Mouse (Mus musculus): ENCODE measurements around the gene Cadm4. TPM values are rescaled to one million over a fixed set of nuclear protein-coding genes. Genes with fewer than 3 reads are reported as not detected.

Cadm4 gene
- polyA plus RNA-seq, 1 experiment = 160 TPM

- no peaks in the 10 kb centered on the region for H3K27me3 ChIP-seq (ENCODE audit: control insufficient read depth, insufficient read depth, insufficient read length)
- TF ChIP-seq MYOD1 (IDR thresholded peaks at IDR 0.05; ENCODE audit: control insufficient read depth, insufficient read length, low read depth) (no peak), MAX (IDR thresholded peaks at IDR 0.05) (no peak), MYOG (IDR thresholded peaks at IDR 0.05; ENCODE audit: control insufficient read depth, extremely low read depth, insufficient read length) (no peak)
- peaks cover 17% of the 10 kb centered on the region for H3K79me2 ChIP-seq (ENCODE audit: control insufficient read depth, insufficient read depth)
- H3ac ChIP-seq (ENCODE audit: control insufficient read depth, insufficient read length, low read depth) = no peak overlapping the region
- peaks cover 20% of the 10 kb centered on the region for H3K79me3 ChIP-seq (ENCODE audit: low read depth)
- peaks cover 1% of the 10 kb centered on the region for H3K36me3 ChIP-seq (ENCODE audit: control insufficient read depth, insufficient read depth)
- no peak overlapping the region for H3K4me3 ChIP-seq (ENCODE audit: insufficient read depth, poor library complexity, severe bottlenecking)
Measured at GRCm38 (mm10) chr7:24505447-24506064, 23.7 kb downstream of the Cadm4 start.

- Histone ChIP-seq H3ac (ENCODE audit: control insufficient read depth, insufficient read length, low read depth) (no peak overlapping the region), H3K4me3 (ENCODE audit: insufficient read depth, poor library complexity, severe bottlenecking) (peak overlapping the region; percentile 64), H3K36me3 (ENCODE audit: control insufficient read depth, insufficient read depth) (peaks cover 4% of the 10 kb centered on the region), H3K79me3 (ENCODE audit: low read depth) (peaks cover 20% of the 10 kb centered on the region), H3K27me3 (ENCODE audit: control insufficient read depth, insufficient read depth, insufficient read length) (no peaks in the 10 kb centered on the region), H3K79me2 (ENCODE audit: control insufficient read depth, insufficient read depth) (peaks cover 18% of the 10 kb centered on the region)
- TF ChIP-seq USF1 (IDR thresholded peaks at IDR 0.05; ENCODE audit: low read depth) (no peak), MAX (IDR thresholded peaks at IDR 0.05) (no peak), FOSL1 (IDR thresholded peaks at IDR 0.05; ENCODE audit: insufficient read depth, low read length, poor library complexity, severe bottlenecking) (no peak), CEBPB (IDR thresholded peaks at IDR 0.05; ENCODE audit: low read depth) (no peak), MYOD1 (IDR thresholded peaks at IDR 0.05; ENCODE audit: control insufficient read depth, insufficient read length, low read depth) (no peak), MYOG (IDR thresholded peaks at IDR 0.05; ENCODE audit: control insufficient read depth, extremely low read depth, insufficient read length) (no peak), CTCF (IDR thresholded peaks at IDR 0.05; ENCODE audit: control insufficient read depth, insufficient read depth, insufficient read length) (no peak)
Measured at GRCm38 (mm10) chr7:24506065-24506459, 24.2 kb downstream of the Cadm4 start.

GRCm38 (mm10) chr7:24506476-24506837, 24.6 kb downstream of the Cadm4 start:
- peaks cover 4% of the 10 kb centered on the region for H3K36me3 ChIP-seq (ENCODE audit: control insufficient read depth, insufficient read depth)
- H3K79me2 ChIP-seq (ENCODE audit: control insufficient read depth, insufficient read depth) = peaks cover 22% of the 10 kb centered on the region
- peak overlapping the region; percentile 64 for H3K4me3 ChIP-seq (ENCODE audit: insufficient read depth, poor library complexity, severe bottlenecking)
- H3K27me3 ChIP-seq (ENCODE audit: control insufficient read depth, insufficient read depth, insufficient read length) = no peaks in the 10 kb centered on the region
- TF ChIP-seq MAX (IDR thresholded peaks at IDR 0.05) (peak; percentile 66), FOSL1 (IDR thresholded peaks at IDR 0.05; ENCODE audit: insufficient read depth, low read length, poor library complexity, severe bottlenecking) (no peak), MYOG (IDR thresholded peaks at IDR 0.05; ENCODE audit: control insufficient read depth, extremely low read depth, insufficient read length) (no peak), MYOD1 (IDR thresholded peaks at IDR 0.05; ENCODE audit: control insufficient read depth, insufficient read length, low read depth) (no peak), CEBPB (IDR thresholded peaks at IDR 0.05; ENCODE audit: low read depth) (peak; percentile 61), USF1 (IDR thresholded peaks at IDR 0.05; ENCODE audit: low read depth) (peak; percentile 32), CTCF (IDR thresholded peaks at IDR 0.05; ENCODE audit: control insufficient read depth, insufficient read depth, insufficient read length) (no peak)
- peak overlapping the region; percentile 66 for H3ac ChIP-seq (ENCODE audit: control insufficient read depth, insufficient read length, low read depth)
- peaks cover 20% of the 10 kb centered on the region for H3K79me3 ChIP-seq (ENCODE audit: low read depth)

- Histone ChIP-seq H3K79me2 (ENCODE audit: control insufficient read depth, insufficient read depth) (peaks cover 22% of the 10 kb centered on the region), H3K27me3 (ENCODE audit: control insufficient read depth, insufficient read depth, insufficient read length) (no peaks in the 10 kb centered on the region), H3K79me3 (ENCODE audit: low read depth) (peaks cover 20% of the 10 kb centered on the region), H3K4me3 (ENCODE audit: insufficient read depth, poor library complexity, severe bottlenecking) (peak within 1 kb of the TSS; percentile 64), H3ac (ENCODE audit: control insufficient read depth, insufficient read length, low read depth) (peak within 1 kb of the TSS; percentile 98), H3K36me3 (ENCODE audit: control insufficient read depth, insufficient read depth) (peaks cover 4% of the 10 kb centered on the region)
- TF ChIP-seq MAX (IDR thresholded peaks at IDR 0.05) = peak; percentile 79
- no peak for TF ChIP-seq FOSL1 (IDR thresholded peaks at IDR 0.05; ENCODE audit: insufficient read depth, low read length, poor library complexity, severe bottlenecking)
- TF ChIP-seq MYOD1 (IDR thresholded peaks at IDR 0.05; ENCODE audit: control insufficient read depth, insufficient read length, low read depth) = no peak
Measured at GRCm38 (mm10) chr7:24506838-24507725, 25.3 kb downstream of the Cadm4 start, which contains the start of gene Zfp428. Gene Zfp428 (plus strand): TSS chr7:24507006.

GRCm38 (mm10) chr7:24507726-24508114, 25.9 kb downstream of the Cadm4 start:
- H3K79me2 ChIP-seq (ENCODE audit: control insufficient read depth, insufficient read depth) = peaks cover 22% of the 10 kb centered on the region
- peak overlapping the region; percentile 98 for H3ac ChIP-seq (ENCODE audit: control insufficient read depth, insufficient read length, low read depth)
- H3K4me3 ChIP-seq (ENCODE audit: insufficient read depth, poor library complexity, severe bottlenecking) = peak overlapping the region; percentile 64
- TF ChIP-seq MYOG (IDR thresholded peaks at IDR 0.05; ENCODE audit: control insufficient read depth, extremely low read depth, insufficient read length) = no peak
- H3K36me3 ChIP-seq (ENCODE audit: control insufficient read depth, insufficient read depth) = peaks cover 5% of the 10 kb centered on the region
- H3K79me3 ChIP-seq (ENCODE audit: low read depth) = peaks cover 20% of the 10 kb centered on the region
- H3K27me3 ChIP-seq (ENCODE audit: control insufficient read depth, insufficient read depth, insufficient read length) = no peaks in the 10 kb centered on the region

- peaks cover 22% of the 10 kb centered on the region for H3K79me2 ChIP-seq (ENCODE audit: control insufficient read depth, insufficient read depth)
- no peaks in the 10 kb centered on the region for H3K27me3 ChIP-seq (ENCODE audit: control insufficient read depth, insufficient read depth, insufficient read length)
- TF ChIP-seq USF1 (IDR thresholded peaks at IDR 0.05; ENCODE audit: low read depth) = no peak
- TF ChIP-seq CTCF (IDR thresholded peaks at IDR 0.05; ENCODE audit: control insufficient read depth, insufficient read depth, insufficient read length) = no peak
- no peak for TF ChIP-seq MAX (IDR thresholded peaks at IDR 0.05)
- TF ChIP-seq MYOD1 (IDR thresholded peaks at IDR 0.05; ENCODE audit: control insufficient read depth, insufficient read length, low read depth) = no peak
- no peak for TF ChIP-seq CEBPB (IDR thresholded peaks at IDR 0.05; ENCODE audit: low read depth)
- TF ChIP-seq MYOG (IDR thresholded peaks at IDR 0.05; ENCODE audit: control insufficient read depth, extremely low read depth, insufficient read length) = no peak
- no peak for TF ChIP-seq FOSL1 (IDR thresholded peaks at IDR 0.05; ENCODE audit: insufficient read depth, low read length, poor library complexity, severe bottlenecking)
- peaks cover 8% of the 10 kb centered on the region for H3K36me3 ChIP-seq (ENCODE audit: control insufficient read depth, insufficient read depth)
- no peak within 1 kb of the TSS for H3ac ChIP-seq (ENCODE audit: control insufficient read depth, insufficient read length, low read depth)
- H3K4me3 ChIP-seq (ENCODE audit: insufficient read depth, poor library complexity, severe bottlenecking) = no peak within 1 kb of the TSS
- peaks cover 20% of the 10 kb centered on the region for H3K79me3 ChIP-seq (ENCODE audit: low read depth)
Measured at GRCm38 (mm10) chr7:24512355-24512754, 30.5 kb downstream of the Cadm4 start, which contains the start of gene AC161166.1. Gene AC161166.1 (minus strand): TSS chr7:24512455.

All from C2C12 (cell line).